Mouse (Mus musculus): ENCODE data around the gene Nedd8. TPM values are rescaled to one million over a fixed set of nuclear protein-coding genes. Genes with fewer than 3 reads are reported as not detected.

Gene Nedd8
- polyA plus RNA-seq, 1 experiment = 278 TPM

- no peak for DNase-seq (ENCODE audit: low spot score)
These were observed 11.3 kb downstream of the Nedd8 start for GRCm38 (mm10) chr14:55660636-55661035.

- peak; percentile 63 for DNase-seq (ENCODE audit: low spot score)
These were observed 11.9 kb downstream of the Nedd8 start, which contains the start of gene Mdp1 for GRCm38 (mm10) chr14:55659960-55660573. Mdp1 (minus strand) TSS chr14:55660508.

DNA sequence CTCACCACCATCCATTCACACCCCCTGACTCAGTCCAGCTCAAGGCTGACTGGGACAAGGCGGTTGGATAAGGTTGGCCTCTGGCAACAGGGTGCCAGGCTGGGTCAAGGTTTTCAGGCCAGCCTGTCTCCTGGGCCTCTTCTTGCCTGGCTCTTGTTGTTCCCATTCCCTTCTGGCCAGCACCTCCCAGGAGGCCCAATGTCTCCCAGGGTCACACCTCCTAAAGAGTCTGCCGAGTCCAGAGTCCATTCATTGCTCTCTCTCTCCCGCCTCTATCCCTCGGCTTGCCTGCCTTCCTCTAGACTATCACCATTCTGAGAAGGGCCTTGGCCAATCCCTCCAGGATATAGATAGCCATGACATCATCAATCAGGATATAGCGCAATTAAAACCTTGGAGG, 13.9 kb downstream of the Nedd8 start:
- DNase-seq (ENCODE audit: low spot score) = no peak

- DNase-seq (ENCODE audit: low spot score) = no peak
These were observed 15.0 kb downstream of the Nedd8 start for GRCm38 (mm10) chr14:55656935-55657334.

GRCm38 (mm10) chr14:55651528-55651927, 20.4 kb downstream of the Nedd8 start:
- DNase-seq (ENCODE audit: low spot score) = no peak

GRCm38 (mm10) chr14:55649884-55650283, 22.0 kb downstream of the Nedd8 start, which contains the start of gene Tssk4:
Tssk4 (plus strand) TSS chr14:55650184.
- no peak for DNase-seq (ENCODE audit: low spot score)

GRCm38 (mm10) chr14:55644261-55644888, 27.5 kb downstream of the Nedd8 start:
- no peak for DNase-seq (ENCODE audit: low spot score)

DNA sequence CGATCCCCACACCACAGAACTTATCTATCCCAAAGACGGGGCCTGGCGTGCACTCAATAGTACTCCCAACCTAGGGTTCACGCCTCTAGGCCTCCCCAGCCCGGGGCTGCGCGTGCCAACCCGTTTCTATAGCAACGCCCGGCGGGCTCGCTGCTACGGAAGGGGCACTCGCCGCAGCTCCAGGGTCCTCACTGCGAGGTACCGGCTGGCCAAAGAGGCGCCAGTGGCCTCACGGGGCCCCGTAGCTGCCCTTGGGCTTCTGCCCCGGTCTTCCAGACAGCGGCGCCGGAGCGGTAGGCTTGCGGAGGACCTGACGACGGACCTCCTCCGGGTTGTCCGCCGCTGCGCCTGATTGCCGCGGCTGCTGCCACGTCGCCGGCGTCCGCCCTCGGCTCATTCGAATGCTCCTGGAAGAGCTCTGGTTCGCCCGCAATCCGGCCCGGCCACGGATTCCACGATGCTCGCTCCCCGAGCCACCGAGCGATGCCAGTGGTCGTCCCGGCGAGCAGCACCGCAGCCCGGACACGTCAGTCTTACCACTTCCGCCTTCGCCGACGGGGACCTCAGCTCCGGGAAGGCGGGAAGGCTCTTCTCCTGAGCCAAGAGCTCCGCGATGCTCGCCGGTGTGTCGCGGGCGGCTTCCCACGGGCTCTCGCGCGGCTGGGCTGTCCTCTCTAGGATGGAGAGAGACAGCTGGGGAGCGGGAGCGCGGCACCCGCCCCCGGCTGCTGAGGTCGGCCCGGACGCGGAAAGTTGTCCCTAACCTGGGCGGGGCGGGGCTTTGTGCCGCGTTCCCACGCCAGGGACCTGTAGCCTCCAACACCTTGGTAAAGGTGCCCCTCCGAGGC, 28.6 kb downstream of the Nedd8 start, which contains the start of gene Tm9sf1:
Gene Tm9sf1 (minus strand): TSS at position 747 of the 848 bp plus-strand sequence.
- peak; percentile 96 for DNase-seq (ENCODE audit: low spot score)

DNA sequence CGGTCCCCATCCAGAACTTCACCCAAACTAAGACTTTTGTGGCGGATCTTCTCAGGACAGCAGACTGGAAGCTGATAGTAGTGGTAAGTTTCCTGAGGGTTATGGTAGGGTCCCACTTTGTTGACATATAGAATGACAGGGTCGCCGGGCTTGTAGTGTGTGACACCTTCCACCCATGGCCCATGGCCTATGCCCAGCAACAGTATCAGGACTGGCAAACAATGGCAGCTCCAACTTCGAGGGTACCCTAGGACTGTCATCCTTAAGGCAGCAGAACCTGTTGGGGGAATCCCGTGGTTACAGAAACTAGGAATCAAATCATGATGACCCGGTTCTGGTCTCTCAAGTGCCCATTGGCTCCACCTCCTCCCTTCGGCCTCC, 29.3 kb downstream of the Nedd8 start:
- no peak for DNase-seq (ENCODE audit: low spot score)

GRCm38 (mm10) chr14:55641291-55641690, 30.6 kb downstream of the Nedd8 start:
- DNase-seq (ENCODE audit: low spot score) = no peak

- no peak for DNase-seq (ENCODE audit: low spot score)
These were observed 31.1 kb downstream of the Nedd8 start for GRCm38 (mm10) chr14:55640816-55641215.

DNA sequence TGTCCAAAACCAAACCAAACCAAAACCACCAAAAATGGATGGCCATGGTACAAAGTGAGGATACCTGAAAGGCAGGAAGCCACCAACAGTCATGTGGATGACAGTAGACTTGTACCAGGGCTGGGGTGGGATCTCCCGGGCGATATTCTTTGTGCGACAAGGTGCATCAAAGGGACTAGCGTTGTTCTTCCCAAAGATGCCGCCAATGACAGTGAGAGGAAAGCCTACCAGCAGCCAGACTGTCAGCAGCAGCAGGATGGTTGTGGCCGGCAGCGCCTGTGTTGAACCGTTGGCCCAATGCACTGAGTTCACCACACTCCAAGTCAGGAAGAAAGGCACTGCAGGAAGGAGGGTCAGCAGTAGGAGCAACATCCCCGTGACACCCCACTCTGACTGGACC, 34.1 kb downstream of the Nedd8 start, which contains the start of gene Gm49378:
Gene Gm49378 (minus strand): TSS at position 101 of the 400 bp plus-strand sequence.
- DNase-seq (ENCODE audit: low spot score) = no peak

GRCm38 (mm10) chr14:55635523-55636007, 36.4 kb downstream of the Nedd8 start, which contains the start of gene Ipo4:
Ipo4 (minus strand) TSS chr14:55635957.
- DNase-seq (ENCODE audit: low spot score) = peak; percentile 60

- DNase-seq (ENCODE audit: low spot score) = no peak
These were observed 36.9 kb downstream of the Nedd8 start for GRCm38 (mm10) chr14:55634874-55635522.

GRCm38 (mm10) chr14:55629312-55629711, 42.6 kb downstream of the Nedd8 start:
- DNase-seq (ENCODE audit: low spot score) = no peak

- no peak for DNase-seq (ENCODE audit: low spot score)
These were observed 43.7 kb downstream of the Nedd8 start for GRCm38 (mm10) chr14:55628077-55628827.

DNA sequence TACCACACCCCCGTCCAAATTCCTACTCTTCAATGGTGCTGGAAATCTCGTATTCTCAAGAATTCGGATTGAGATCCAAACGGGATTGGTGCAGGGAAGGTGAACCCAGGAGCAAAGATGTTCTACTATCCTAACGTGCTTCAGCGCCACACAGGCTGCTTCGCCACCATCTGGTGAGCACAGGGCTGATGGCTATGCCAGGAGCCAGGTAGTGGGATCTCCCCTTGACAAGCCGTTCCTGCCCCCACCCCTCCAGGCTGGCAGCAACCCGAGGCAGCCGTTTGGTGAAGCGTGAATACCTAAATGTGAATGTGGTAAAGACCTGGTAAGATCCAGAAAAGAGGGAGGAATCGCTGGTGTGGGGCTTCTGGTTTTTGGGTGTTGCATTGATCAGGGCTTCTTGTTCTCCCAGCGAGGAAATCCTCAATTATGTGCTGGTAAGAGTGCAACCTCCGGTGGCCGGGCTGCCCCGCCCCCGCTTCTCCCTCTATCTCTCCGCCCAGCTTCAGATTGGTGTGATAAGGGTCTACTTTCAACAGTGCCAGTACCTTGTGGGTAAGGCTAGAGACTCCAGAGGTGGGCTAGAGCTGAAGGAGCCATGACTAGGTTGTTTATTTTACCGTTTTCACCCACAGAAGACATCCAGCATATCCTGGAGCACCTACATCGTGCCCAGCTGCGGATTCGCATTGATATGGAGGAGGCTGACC, 53.3 kb downstream of the Nedd8 start:
- DNase-seq (ENCODE audit: low spot score) = no peak

- DNase-seq (ENCODE audit: low spot score) = no peak
These were observed 54.1 kb downstream of the Nedd8 start, which contains the start of gene Rec8 for GRCm38 (mm10) chr14:55617822-55618221. Rec8 (plus strand) TSS chr14:55618037.

- DNase-seq (ENCODE audit: low spot score) = no peak
These were observed 55.1 kb downstream of the Nedd8 start for GRCm38 (mm10) chr14:55616844-55617243.

GRCm38 (mm10) chr14:55615876-55616275, 56.0 kb downstream of the Nedd8 start:
- no peak for DNase-seq (ENCODE audit: low spot score)

Data from urinary bladder, adult 2 months (tissue).